Mouse (Mus musculus) testis, adult 2 months (tissue): Measurements from ENCODE around the gene Chn2.

Experiments
- CTCF ChIP-seq: fragments of 200-500 bp; IDR thresholded peaks from 2 replicates; pipeline ENCODE4 v1.5.1; 2012; ENCODE audit warnings: low read depth, mild to moderate bottlenecking, inconsistent platforms, low read length, moderate library complexity; ENCODE audit not compliant: control insufficient read depth, insufficient read depth, insufficient replicate concordance
- POLR2A ChIP-seq: fragments of 200-500 bp; IDR thresholded peaks from 2 replicates; pipeline ENCODE4 v1.6.1; 2012; ENCODE audit warnings: low read depth, mild to moderate bottlenecking, inconsistent platforms, low read length, moderate library complexity; ENCODE audit not compliant: control insufficient read depth

GRCm38 (mm10) chr6:54213743-54214142, 174.4 kb downstream of the Chn2 start:
- TF ChIP-seq CTCF (no peak), POLR2A (no peak)
